Mouse (Mus musculus): ENCODE measurements around the gene Ttyh3. TPM values are rescaled to one million over a fixed set of nuclear protein-coding genes. Genes with fewer than 3 reads are reported as not detected.

Ttyh3 gene
- polyA plus RNA-seq, 1 experiment from 2014 or later: 5.6 TPM

Other genes with a start within 250 kb of the Ttyh3 start
- 53.0 and 60.0 TPM in 2 replicates for gene Eif3b, start 229.7 kb downstream of the Ttyh3 start, polyA plus RNA-seq (2015; fragmentation: Nextera tagmentation; extraction: Ambion mirVana)
- not detected in 2 replicates for gene Gm4869, start 203.4 kb downstream of the Ttyh3 start, polyA plus RNA-seq (2015; fragmentation: Nextera tagmentation; extraction: Ambion mirVana)
- gene Chst12, start 143.5 kb downstream of the Ttyh3 start, polyA plus RNA-seq (2015; fragmentation: Nextera tagmentation; extraction: Ambion mirVana): 8.6 and 8.7 TPM in 2 replicates
- gene Grifin, start 84.0 kb downstream of the Ttyh3 start, polyA plus RNA-seq (2015; fragmentation: Nextera tagmentation; extraction: Ambion mirVana): 0.59 and 1.2 TPM in 2 replicates
- 8.3 and 9.7 TPM in 2 replicates for gene Lfng, start 41.7 kb downstream of the Ttyh3 start, polyA plus RNA-seq (2015; fragmentation: Nextera tagmentation; extraction: Ambion mirVana)
- 4.1 and 5.2 TPM in 2 replicates for gene Iqce, start 53.3 kb upstream of the Ttyh3 start, polyA plus RNA-seq (2015; fragmentation: Nextera tagmentation; extraction: Ambion mirVana)
- gene Brat1, start 56.0 kb upstream of the Ttyh3 start, polyA plus RNA-seq (2015; fragmentation: Nextera tagmentation; extraction: Ambion mirVana): 7.2 and 7.8 TPM in 2 replicates
- 1.8 TPM in 2 replicates for gene Amz1, start 75.1 kb upstream of the Ttyh3 start, polyA plus RNA-seq (2015; fragmentation: Nextera tagmentation; extraction: Ambion mirVana)
- 1.9 and 2.4 TPM in 2 replicates for gene Gna12, start 181.4 kb upstream of the Ttyh3 start, polyA plus RNA-seq (2015; fragmentation: Nextera tagmentation; extraction: Ambion mirVana)